Mouse (Mus musculus) ES-E14 (cell line): ENCODE results near the gene Rcsd1. TPM values are rescaled to one million over a fixed set of nuclear protein-coding genes. Genes with fewer than 3 reads are reported as not detected.
A peak's percentile ranks its signal among the peaks of the same experiment; 100 is the strongest.

Experiments
- DNase-seq: peaks from one replicate; pipeline ENCODE4 v3.0.0-alpha.2; 2013; ENCODE audit warnings: low read depth, low spot score
- H3K27ac ChIP-seq: 2 replicates; pipeline ENCODE4 v1.5.1; 2012; ENCODE audit warnings: low read depth, mild to moderate bottlenecking, low read length, moderate library complexity, mixed read lengths; ENCODE audit not compliant: poor library complexity, insufficient read depth, severe bottlenecking
- H3K36me3 ChIP-seq: 2 replicates; pipeline ENCODE4 v1.6.1; 2012; ENCODE audit warnings: mild to moderate bottlenecking, low read length, moderate library complexity, mixed read lengths; ENCODE audit not compliant: control insufficient read depth, poor library complexity, insufficient read depth, severe bottlenecking
- H3K4me1 ChIP-seq, 2 experiments: fragments of 150-350 bp in 1 of 2; sonication (generic) in 1 of 2; 2 replicates each; pipeline ENCODE4 v1.6.1; 2012; ENCODE audit warnings: low read length in 2 of 2, mild to moderate bottlenecking in 1 of 2, mixed read lengths in 1 of 2; ENCODE audit not compliant: control insufficient read depth in 2 of 2, insufficient read depth in 2 of 2, poor library complexity in 1 of 2
- H3K4me3 ChIP-seq, 2 experiments: fragments of 150-350 bp in 1 of 2; sonication (generic) in 1 of 2; 2 replicates each; pipeline ENCODE4 v1.5.1; 2012; ENCODE audit warnings: low read length in 2 of 2, low read depth in 1 of 2, mild to moderate bottlenecking in 1 of 2, mixed read lengths in 1 of 2; ENCODE audit not compliant: insufficient read depth in 1 of 2, poor library complexity in 1 of 2, severe bottlenecking in 1 of 2
- H3K9ac ChIP-seq: 2 replicates; pipeline ENCODE4 v1.6.1; 2012; ENCODE audit warnings: low read depth, mild to moderate bottlenecking, low read length, mixed read lengths; ENCODE audit not compliant: poor library complexity, insufficient read depth, severe bottlenecking
- H3K9me3 ChIP-seq: fragments of 150-350 bp; sonication (generic); 2 replicates; pipeline ENCODE4 v1.6.1; 2012; ENCODE audit warnings: low read depth, mild to moderate bottlenecking, low read length; ENCODE audit not compliant: control insufficient read depth, insufficient read depth
- CHD2 ChIP-seq: IDR thresholded peaks from 2 replicates; pipeline ENCODE4 v1.6.1; 2014; ENCODE audit warnings: mild to moderate bottlenecking, low read depth, low read length, inconsistent platforms
- HCFC1 ChIP-seq: IDR thresholded peaks from 2 replicates; pipeline ENCODE4 v1.6.1; 2012; ENCODE audit warnings: low read length, inconsistent platforms, borderline replicate concordance; ENCODE audit not compliant: insufficient read depth
- MAFK ChIP-seq: IDR thresholded peaks from 2 replicates; pipeline ENCODE4 v1.6.1; 2014; ENCODE audit warnings: mild to moderate bottlenecking, low read depth, low read length, inconsistent platforms; ENCODE audit not compliant: insufficient read depth
- ZC3H11A ChIP-seq: IDR thresholded peaks from 2 replicates; pipeline ENCODE4 v1.6.1; 2012; ENCODE audit warnings: low read depth, mild to moderate bottlenecking, inconsistent platforms, low read length, borderline replicate concordance
- ZNF384 ChIP-seq: IDR thresholded peaks from 2 replicates; pipeline ENCODE4 v1.6.1; 2012; ENCODE audit warnings: low read depth, low read length, inconsistent platforms
- in situ Hi-C, 2 experiments: fragments of 600-800 bp; cut with MboI; formaldehyde crosslinking; loops; one replicate each; pipeline ENCODE4 v1.15.1; 2025; ENCODE audit warnings: low sequenced_read_pairs in 2 of 2, inconsistent platforms in 1 of 2; ENCODE audit not compliant: unreplicated experiment in 2 of 2
- total RNA-seq: library from RNA; depleted of rRNA; stranded (reverse); fragments of 300-350 nt; gene quantifications from 2 replicates; pipeline ENCODE4 v1.2.3, GENCODE M21; 2012

Rcsd1 gene
- total RNA-seq, 1 experiment, result 5.4 TPM

GRCm38 (mm10) chr1:165707241-165707639 is 2.3 kb downstream of the Rcsd1 start:
- Histone ChIP-seq H3K4me3 (peak overlapping the region; percentile 70 to 89; a peak in 3 of 4 replicates), H3K9me3 (no peaks in the 10 kb centered on the region)

DNA sequence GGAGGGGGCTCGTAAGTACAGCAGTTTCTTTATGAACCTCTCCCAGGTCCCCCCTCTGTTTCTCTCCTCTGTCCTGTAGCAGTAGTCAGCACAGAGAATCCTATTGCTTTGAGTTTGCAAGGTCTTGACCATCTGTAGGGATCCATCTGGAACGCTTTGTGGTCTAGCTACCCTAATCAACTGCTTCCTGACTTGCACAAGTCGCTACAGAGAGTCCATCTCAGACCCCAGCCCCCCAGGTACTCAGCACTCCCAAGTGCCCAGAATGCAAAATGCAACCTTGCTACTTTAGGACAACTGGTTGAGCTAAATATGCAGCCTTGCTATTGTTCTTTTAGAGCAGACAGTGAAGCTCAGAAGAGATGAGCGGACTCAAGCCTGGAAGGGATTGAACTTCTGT is 3.1 kb downstream of the Rcsd1 start:
- Histone ChIP-seq H3K27ac (no peak overlapping the region), H3K9me3 (no peaks in the 10 kb centered on the region), H3K36me3 (no peaks in the 10 kb centered on the region), H3K4me1 (peaks cover 2 to 5% of the 10 kb centered on the region in 2 experiments; a peak in 3 of 4 replicates), H3K4me3 (no peak overlapping the region), H3K9ac (no peak overlapping the region)
- no peak for DNase-seq
- TF ChIP-seq HCFC1, result no peak
- no peak for TF ChIP-seq ZC3H11A
- TF ChIP-seq ZNF384, result no peak
- TF ChIP-seq MAFK, result no peak
- TF ChIP-seq CHD2, result no peak
- in situ Hi-C loops, result no loop called here

More at GRCm38 (mm10) chr1:165707241-165707639, 2.3 kb downstream of the Rcsd1 start:
- Histone ChIP-seq H3K9ac (no peak overlapping the region), H3K27ac (no peak overlapping the region), H3K4me1 (peaks cover 2 to 5% of the 10 kb centered on the region in 2 experiments; a peak in 3 of 4 replicates), H3K36me3 (no peaks in the 10 kb centered on the region)
- DNase-seq, result no peak
- in situ Hi-C loops, result no loop called here
- TF ChIP-seq MAFK (no peak), CHD2 (no peak), ZC3H11A (no peak), ZNF384 (no peak), HCFC1 (no peak)

DNA sequence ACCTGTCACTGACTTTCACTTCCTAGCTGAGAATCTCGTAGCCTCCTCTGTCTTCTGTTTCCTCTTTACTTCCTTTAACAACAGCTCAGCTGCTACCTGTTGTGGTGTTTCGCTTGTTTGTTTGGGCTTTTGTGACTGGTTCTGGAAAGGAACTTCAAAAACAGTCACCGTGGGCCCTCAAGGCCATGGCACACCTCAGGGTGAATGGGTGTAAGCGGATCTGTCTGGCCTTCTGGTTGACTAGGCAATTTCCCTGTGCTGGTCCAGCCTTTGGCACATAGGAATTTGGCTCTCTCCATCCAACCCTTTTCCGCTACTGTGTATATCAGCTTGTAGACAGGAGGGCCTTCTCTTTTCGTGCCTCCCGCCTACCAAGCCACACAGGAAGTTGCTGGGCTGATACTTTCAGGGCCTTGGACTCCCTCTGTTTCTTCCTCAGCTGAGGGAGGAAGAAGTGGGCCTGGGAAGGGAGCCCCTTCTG is 3.6 kb downstream of the Rcsd1 start:
- Histone ChIP-seq H3K9me3 (no peaks in the 10 kb centered on the region), H3K4me1 (peaks cover 2 to 5% of the 10 kb centered on the region in 2 experiments; a peak in 3 of 4 replicates), H3K27ac (no peak overlapping the region), H3K36me3 (no peaks in the 10 kb centered on the region), H3K4me3 (no peak overlapping the region), H3K9ac (no peak overlapping the region)
- DNase-seq, result no peak
- TF ChIP-seq ZC3H11A (no peak), ZNF384 (no peak), MAFK (no peak), CHD2 (no peak), HCFC1 (no peak)
- in situ Hi-C loops, result no loop called here

- no peak for DNase-seq
- in situ Hi-C loops, result no loop called here
- H3K4me3 ChIP-seq, result no peak overlapping the region
- peaks cover 2 to 5% of the 10 kb centered on the region in 2 experiments; a peak in 3 of 4 replicates for H3K4me1 ChIP-seq
- H3K9ac ChIP-seq, result no peak overlapping the region
- TF ChIP-seq ZC3H11A (no peak), ZNF384 (no peak), CHD2 (no peak), MAFK (no peak), HCFC1 (no peak)
- no peaks in the 10 kb centered on the region for H3K9me3 ChIP-seq
- no peaks in the 10 kb centered on the region for H3K36me3 ChIP-seq
- no peak overlapping the region for H3K27ac ChIP-seq
Measured at GRCm38 (mm10) chr1:165705368-165705767, 4.2 kb downstream of the Rcsd1 start.

DNA sequence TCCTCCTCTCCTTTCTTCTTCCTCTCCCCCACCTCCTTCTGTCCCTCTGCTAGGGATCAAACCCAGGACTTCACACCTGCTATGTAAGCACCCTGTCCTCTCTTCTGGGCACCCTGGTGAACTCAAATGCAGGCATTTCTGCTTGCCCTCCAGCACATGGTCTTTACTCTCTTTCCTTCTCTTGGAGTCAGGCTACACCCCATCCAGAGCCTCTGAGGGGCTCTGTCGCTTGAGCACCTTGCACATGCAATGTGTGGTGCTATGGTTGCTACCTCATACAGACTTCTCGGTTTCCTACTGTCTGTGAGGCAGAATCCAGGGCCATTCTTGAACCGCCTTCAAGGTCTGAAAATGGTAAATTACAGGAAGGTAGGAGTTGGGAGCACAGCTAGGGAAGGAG is 4.7 kb downstream of the Rcsd1 start:
- TF ChIP-seq CHD2, result no peak
- no peak for TF ChIP-seq ZNF384
- TF ChIP-seq MAFK, result no peak
- TF ChIP-seq HCFC1, result no peak
- TF ChIP-seq ZC3H11A, result no peak
- Histone ChIP-seq H3K4me1 (peaks cover 2 to 5% of the 10 kb centered on the region in 2 experiments; a peak in 3 of 4 replicates), H3K9ac (no peak overlapping the region), H3K9me3 (no peaks in the 10 kb centered on the region), H3K27ac (no peak overlapping the region), H3K4me3 (no peak overlapping the region), H3K36me3 (no peaks in the 10 kb centered on the region)
- DNase-seq, result no peak
- in situ Hi-C loops, result no loop called here
